Mouse (Mus musculus) myocyte (in vitro differentiated cells): Measurements from ENCODE around the gene Usp51.
"Not testable (repeated sequence)": the region's sequence is repeated elsewhere in the genome, so short reads cannot be mapped to it uniquely, and the experiment has no call there.

Experiments
- E2F4 ChIP-seq: IDR thresholded peaks from one replicate; pipeline ENCODE4 v1.6.1; 2011; ENCODE audit warnings: mild to moderate bottlenecking, control low read depth, moderate library complexity; ENCODE audit not compliant: insufficient read depth
- MAX ChIP-seq: IDR thresholded peaks from one replicate; pipeline ENCODE4 v1.6.1; 2011; ENCODE audit warnings: low read depth, mild to moderate bottlenecking, control low read depth
- MYOD1 ChIP-seq, 3 experiments: IDR thresholded peaks; one replicate each; pipeline ENCODE4 v1.6.1; 2011; ENCODE audit warnings: control low read depth in 2 of 3, low read depth in 2 of 3, mild to moderate bottlenecking in 2 of 3, moderate library complexity in 1 of 3; ENCODE audit not compliant: insufficient read length in 2 of 3, control insufficient read depth in 1 of 3
- MYOG ChIP-seq, 3 experiments: IDR thresholded peaks; one replicate each; pipeline ENCODE4 v1.6.1; 2011; ENCODE audit warnings: control low read depth in 2 of 3, low read depth in 2 of 3, mild to moderate bottlenecking in 2 of 3; ENCODE audit not compliant: insufficient read length in 2 of 3, control insufficient read depth in 1 of 3, insufficient read depth in 1 of 3
- POLR2A ChIP-seq: IDR thresholded peaks from one replicate; pipeline ENCODE4 v1.6.1; 2011; ENCODE audit warnings: low read depth, mild to moderate bottlenecking, control low read depth, moderate library complexity; ENCODE audit not compliant: insufficient read length
- POLR2AphosphoS2 ChIP-seq: IDR thresholded peaks from one replicate; pipeline ENCODE4 v1.6.1; 2011; ENCODE audit warnings: low read depth, control low read depth; ENCODE audit not compliant: insufficient read length

- not testable (repeated sequence) for TF ChIP-seq POLR2A; MYOD1 (IDR thresholded peaks at IDR 0.05; ENCODE audit: control insufficient read depth in 1 of 3, insufficient read length in 2 of 3, low read depth in 2 of 3); MAX; POLR2AphosphoS2; MYOG (IDR thresholded peaks at IDR 0.05; ENCODE audit: control insufficient read depth in 1 of 3, insufficient read depth in 1 of 3, insufficient read length in 2 of 3, low read depth in 2 of 3); E2F4
These were observed 31.9 kb downstream of the Usp51 start for GRCm38 (mm10) chrX:153037972-153038744.
